Mouse (Mus musculus) cortical plate, adult 2 months (tissue): ENCODE measurements at regions not wholly inside any gene's neighbourhood (a gene's known extent, or its start where the extent isn't known, plus 50 kb on each side); places are given as distances from the start of the nearest gene placed in this dataset.

Experiments used
- CTCF ChIP-seq: fragments of 200-500 bp; IDR thresholded peaks from 2 replicates; pipeline ENCODE4 v1.5.1; 2011; ENCODE audit warnings: mild to moderate bottlenecking, control low read depth, low read length; ENCODE audit not compliant: insufficient read depth; ENCODE audit errors: extremely low read depth
- POLR2A ChIP-seq: fragments of 200-500 bp; IDR thresholded peaks from 2 replicates; pipeline ENCODE4 v1.6.1; 2011; ENCODE audit warnings: mild to moderate bottlenecking, low read length, control low read depth; ENCODE audit not compliant: insufficient read depth; ENCODE audit errors: extremely low read depth

DNA sequence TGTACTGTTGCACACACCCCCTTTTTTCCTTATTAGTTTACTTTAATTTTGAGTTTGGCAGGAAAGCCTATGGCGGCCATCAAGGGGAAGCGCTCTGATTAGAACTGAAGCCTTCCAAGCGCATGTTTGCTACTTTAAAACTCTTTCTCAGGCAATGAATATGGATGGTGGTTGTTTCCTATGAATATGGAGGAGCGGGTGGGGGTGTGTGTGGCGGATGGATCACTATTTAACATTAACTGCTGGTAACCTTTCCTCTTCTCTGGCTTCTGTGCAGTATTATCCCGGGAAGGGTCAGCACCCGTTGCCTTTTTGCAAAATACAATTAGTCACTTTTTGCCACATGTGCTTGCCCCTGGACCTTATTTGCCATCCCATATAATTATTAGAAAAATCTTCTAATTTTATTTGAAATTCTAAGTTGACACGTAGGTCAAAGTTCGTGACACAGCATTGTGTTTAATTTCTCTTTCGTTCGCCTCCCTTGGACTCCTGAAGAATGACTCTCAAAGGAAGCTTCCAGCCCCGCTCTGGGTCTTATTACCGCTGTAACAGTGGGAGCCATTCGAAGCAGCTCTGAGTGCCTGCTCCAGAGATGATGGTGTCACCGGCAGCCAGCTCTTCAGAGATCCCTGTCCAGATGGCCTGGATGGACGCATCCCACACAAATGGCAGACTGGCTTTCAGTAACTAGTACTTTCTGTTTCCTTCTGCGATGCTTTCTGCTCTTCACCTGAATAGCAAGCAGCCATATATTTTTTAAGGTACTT is 302.0 kb downstream of the Vrk1 start:
- TF ChIP-seq POLR2A = no peak
- no peak for TF ChIP-seq CTCF
